Comparison of ENCODE assay signal across 8 mouse cellular contexts in genomic region chr1:182461261-182461660, GRCm38 (mm10). TPM values are rescaled to one million over a fixed set of nuclear protein-coding genes. Genes with fewer than 3 reads are reported as not detected.
DNase-seq lines count a peak whose midpoint lies in the region; ATAC-seq and TF ChIP-seq lines count a peak whose summit lies in the region.

No protein-coding gene starts in this region.

- no peak for TF ChIP-seq POLR2A in olfactory bulb, adult 2 months (IDR thresholded peaks at IDR 0.05; ENCODE audit: insufficient read depth, low read depth, low read length)

- ATAC-seq in heart, embryonic 15.5 days (replicated peaks; ENCODE audit: insufficient number of reproducible peaks, insufficient read depth, low FRiP score, low read depth), result no peak
- ATAC-seq in liver, embryonic 11.5 days (replicated peaks; ENCODE audit: low FRiP score), result no peak

- no peak overlapping the region for H3K4me3 ChIP-seq in heart, embryonic 15.5 days
- no peak overlapping the region for H3K4me3 ChIP-seq in liver, embryonic 11.5 days (ENCODE audit: low read depth, low read length)
- H3K4me3 ChIP-seq in olfactory bulb, adult 2 months (ENCODE audit: insufficient read depth, low read depth, low read length), result no peak overlapping the region

- WGBS in heart, embryonic 15.5 days, result 40% methylated on average over 7 of the region's 7 CpGs
- 47% methylated on average over 7 of the region's 7 CpGs for WGBS in liver, embryonic 11.5 days
- 11% methylated on average over 7 of the region's 7 CpGs for WGBS in olfactory bulb, adult 2 months

- H3K36me3 ChIP-seq in heart, embryonic 15.5 days, result peaks cover 30% of the 10 kb centered on the region
- H3K36me3 ChIP-seq in liver, embryonic 11.5 days (ENCODE audit: control insufficient read depth, insufficient read depth, low read length), result 0 out of 2 replicates have a peak, but pooled peaks cover 5% of the 10 kb centered on the region

- H3K4me2 ChIP-seq in heart, embryonic 15.5 days, result no peak overlapping the region
- no peak overlapping the region for H3K4me2 ChIP-seq in liver, embryonic 11.5 days

- peak; percentile 12 for DNase-seq in urinary bladder, postnatal 25 days (ENCODE audit: low spot score)
- DNase-seq in urinary bladder, postnatal 4 days (ENCODE audit: low spot score in 2 of 2), result no peak
- no peak for DNase-seq in liver, embryonic 11.5 days (ENCODE audit: low spot score)
- no peak for DNase-seq in cerebellum, postnatal 14 days
- DNase-seq in left cerebral cortex, adult 9 months (ENCODE audit: low spot score in 2 of 2), result no peak
- no peak for DNase-seq in retina, postnatal 1 day

- H3K4me1 ChIP-seq in heart, embryonic 15.5 days (replicated peaks), result peaks cover 20% of the 10 kb centered on the region
- peaks cover 17% of the 10 kb centered on the region for H3K4me1 ChIP-seq in liver, embryonic 11.5 days (replicated peaks; ENCODE audit: control insufficient read depth, insufficient read depth, low read length)
- peaks cover 22% of the 10 kb centered on the region for H3K4me1 ChIP-seq in olfactory bulb, adult 2 months (ENCODE audit: control insufficient read depth, insufficient read depth, low read length)

- H3K27ac ChIP-seq in heart, embryonic 15.5 days, result peak overlapping the region; percentile 63
- H3K27ac ChIP-seq in liver, embryonic 11.5 days (ENCODE audit: low read depth, low read length), result peak overlapping the region; percentile 64
- H3K27ac ChIP-seq in olfactory bulb, adult 2 months (ENCODE audit: insufficient read depth, low read depth, low read length), result peak overlapping the region; percentile 90

- no peaks in the 10 kb centered on the region for H3K27me3 ChIP-seq in heart, embryonic 15.5 days
- H3K27me3 ChIP-seq in liver, embryonic 11.5 days (replicated peaks; ENCODE audit: control insufficient read depth, insufficient read depth, low read length), result no peaks in the 10 kb centered on the region

- no peaks in the 10 kb centered on the region for H3K9me3 ChIP-seq in heart, embryonic 15.5 days (replicated peaks)
- H3K9me3 ChIP-seq in liver, embryonic 11.5 days (ENCODE audit: control insufficient read depth, low read length), result no peaks in the 10 kb centered on the region

- no peak overlapping the region for H3K9ac ChIP-seq in heart, embryonic 15.5 days
- no peak overlapping the region for H3K9ac ChIP-seq in liver, embryonic 11.5 days (ENCODE audit: low read depth, low read length)

- no peak for TF ChIP-seq CTCF in olfactory bulb, adult 2 months (IDR thresholded peaks at IDR 0.05; ENCODE audit: insufficient read depth, low read depth, low read length)

RNA-seq across cellular contexts. Expression of gene Trp53bp2, which starts 52.3 kb away (rescaled TPM):
- 12.0 and 15.5 TPM in 2 replicates for polyA plus RNA-seq in heart, embryonic 15.5 days (2015; fragmentation: Nextera tagmentation; extraction: Ambion mirVana)
- polyA plus RNA-seq in liver, embryonic 11.5 days (2014; fragmentation: Nextera tagmentation; extraction: Ambion mirVana), result 12.3 and 14.0 TPM in 2 replicates
- not detected in 2 replicates for polyA plus RNA-seq in olfactory bulb, adult 2 months (2012; ENCODE audit: insufficient read depth, insufficient read length, low replicate concordance, missing spikeins)

RNA-seq across cellular contexts. Expression of gene Capn2, which starts 56.1 kb away (rescaled TPM):
- polyA plus RNA-seq in heart, embryonic 15.5 days (2015; fragmentation: Nextera tagmentation; extraction: Ambion mirVana), result 84.9 and 94.3 TPM in 2 replicates
- polyA plus RNA-seq in liver, embryonic 11.5 days (2014; fragmentation: Nextera tagmentation; extraction: Ambion mirVana), result 49.5 and 51.4 TPM in 2 replicates
- polyA plus RNA-seq in olfactory bulb, adult 2 months (2012; ENCODE audit: insufficient read depth, insufficient read length, low replicate concordance, missing spikeins), result not detected in 2 replicates
